Mouse (Mus musculus): ENCODE data around the gene Itga2b. TPM values are rescaled to one million over a fixed set of nuclear protein-coding genes. Genes with fewer than 3 reads are reported as not detected.

Itga2b gene
- polyA plus RNA-seq, 1 experiment from 2014 or later, result 5.4 TPM

GRCm38 (mm10) chr11:102434816-102435705 lies 34.9 kb downstream of the Itga2b start:
- Histone ChIP-seq H3K4me3 (replicated peaks; ENCODE audit: low read depth, low read length) (no peak overlapping the region), H3K9ac (replicated peaks; ENCODE audit: low read length) (no peak overlapping the region), H3K9me3 (ENCODE audit: control insufficient read depth, low read length) (no peaks in the 10 kb centered on the region), H3K4me2 (ENCODE audit: low read length) (no peak overlapping the region), H3K4me1 (ENCODE audit: control insufficient read depth, insufficient read depth, low read length) (peaks cover 18% of the 10 kb centered on the region), H3K36me3 (ENCODE audit: control insufficient read depth, insufficient read depth, low read length) (peaks cover 66% of the 10 kb centered on the region), H3K27ac (replicated peaks; ENCODE audit: low read depth, low read length) (no peak overlapping the region), H3K27me3 (ENCODE audit: control insufficient read depth, insufficient read depth, low read length) (no peaks in the 10 kb centered on the region)
- WGBS, result 96% methylated on average over 11 of the region's 11 CpGs
- no peak for DNase-seq
- ATAC-seq (ENCODE audit: low FRiP score, low TSS enrichment), result no peak

- ATAC-seq (ENCODE audit: low FRiP score, low TSS enrichment) (peak; percentile 24; the same call in 1 of the 2 replicates), DNase-seq (peak; percentile 96)
- H3K36me3 ChIP-seq (ENCODE audit: control insufficient read depth, insufficient read depth, low read length), result peaks cover 59% of the 10 kb centered on the region
- H3K27ac ChIP-seq (replicated peaks; ENCODE audit: low read depth, low read length), result no peak overlapping the region
- no peak overlapping the region; the same call in 1 of the 2 replicates for H3K9ac ChIP-seq (replicated peaks; ENCODE audit: low read length)
- no peak overlapping the region for H3K4me3 ChIP-seq (replicated peaks; ENCODE audit: low read depth, low read length)
- H3K4me2 ChIP-seq (ENCODE audit: low read length), result no peak overlapping the region
- H3K9me3 ChIP-seq (ENCODE audit: control insufficient read depth, low read length), result no peaks in the 10 kb centered on the region
- 6% methylated on average over 7 of the region's 7 CpGs for WGBS
- H3K4me1 ChIP-seq (ENCODE audit: control insufficient read depth, insufficient read depth, low read length), result peaks cover 22% of the 10 kb centered on the region
- H3K27me3 ChIP-seq (ENCODE audit: control insufficient read depth, insufficient read depth, low read length), result no peaks in the 10 kb centered on the region
Observed at GRCm38 (mm10) chr11:102434406-102434805, 35.5 kb downstream of the Itga2b start.

- Histone ChIP-seq H3K9me3 (ENCODE audit: control insufficient read depth, low read length) (no peaks in the 10 kb centered on the region), H3K36me3 (ENCODE audit: control insufficient read depth, insufficient read depth, low read length) (peaks cover 54% of the 10 kb centered on the region), H3K27me3 (ENCODE audit: control insufficient read depth, insufficient read depth, low read length) (no peaks in the 10 kb centered on the region), H3K4me2 (ENCODE audit: low read length) (no peak overlapping the region), H3K27ac (replicated peaks; ENCODE audit: low read depth, low read length) (no peak overlapping the region), H3K4me3 (replicated peaks; ENCODE audit: low read depth, low read length) (no peak overlapping the region), H3K9ac (replicated peaks; ENCODE audit: low read length) (no peak overlapping the region; the same call in 1 of the 2 replicates), H3K4me1 (ENCODE audit: control insufficient read depth, insufficient read depth, low read length) (peaks cover 22% of the 10 kb centered on the region)
- DNase-seq (no peak), ATAC-seq (ENCODE audit: low FRiP score, low TSS enrichment) (no peak)
- 91% methylated on average over 7 of the region's 7 CpGs for WGBS
Observed at GRCm38 (mm10) chr11:102433866-102434265, 36.1 kb downstream of the Itga2b start.

GRCm38 (mm10) chr11:102432896-102433295 lies 37.0 kb downstream of the Itga2b start:
- Histone ChIP-seq H3K9me3 (ENCODE audit: control insufficient read depth, low read length) (no peaks in the 10 kb centered on the region), H3K36me3 (ENCODE audit: control insufficient read depth, insufficient read depth, low read length) (peaks cover 44% of the 10 kb centered on the region), H3K27me3 (ENCODE audit: control insufficient read depth, insufficient read depth, low read length) (no peaks in the 10 kb centered on the region), H3K27ac (replicated peaks; ENCODE audit: low read depth, low read length) (no peak overlapping the region), H3K9ac (replicated peaks; ENCODE audit: low read length) (no peak overlapping the region), H3K4me3 (replicated peaks; ENCODE audit: low read depth, low read length) (no peak overlapping the region), H3K4me2 (ENCODE audit: low read length) (no peak overlapping the region), H3K4me1 (ENCODE audit: control insufficient read depth, insufficient read depth, low read length) (peaks cover 16% of the 10 kb centered on the region)
- ATAC-seq (ENCODE audit: low FRiP score, low TSS enrichment), result no peak
- DNase-seq, result no peak
- WGBS, result 92% methylated on average over 6 of the region's 6 CpGs

GRCm38 (mm10) chr11:102432115-102432843 lies 37.6 kb downstream of the Itga2b start:
- peaks cover 10% of the 10 kb centered on the region for H3K4me1 ChIP-seq (ENCODE audit: control insufficient read depth, insufficient read depth, low read length)
- no peaks in the 10 kb centered on the region for H3K9me3 ChIP-seq (ENCODE audit: control insufficient read depth, low read length)
- 69% methylated on average over 16 of the region's 16 CpGs for WGBS
- H3K27me3 ChIP-seq (ENCODE audit: control insufficient read depth, insufficient read depth, low read length), result no peaks in the 10 kb centered on the region
- H3K9ac ChIP-seq (replicated peaks; ENCODE audit: low read length), result no peak overlapping the region
- peaks cover 38% of the 10 kb centered on the region for H3K36me3 ChIP-seq (ENCODE audit: control insufficient read depth, insufficient read depth, low read length)
- H3K4me3 ChIP-seq (replicated peaks; ENCODE audit: low read depth, low read length), result no peak overlapping the region
- H3K4me2 ChIP-seq (ENCODE audit: low read length), result no peak overlapping the region
- H3K27ac ChIP-seq (replicated peaks; ENCODE audit: low read depth, low read length), result no peak overlapping the region
- ATAC-seq (ENCODE audit: low FRiP score, low TSS enrichment), result no peak
- no peak for DNase-seq

GRCm38 (mm10) chr11:102431728-102432114 lies 38.2 kb downstream of the Itga2b start:
- H3K27ac ChIP-seq (replicated peaks; ENCODE audit: low read depth, low read length), result no peak overlapping the region
- ATAC-seq (ENCODE audit: low FRiP score, low TSS enrichment) (no peak), DNase-seq (no peak)
- H3K27me3 ChIP-seq (ENCODE audit: control insufficient read depth, insufficient read depth, low read length), result no peaks in the 10 kb centered on the region
- H3K36me3 ChIP-seq (ENCODE audit: control insufficient read depth, insufficient read depth, low read length), result peaks cover 32% of the 10 kb centered on the region
- 87% methylated on average over 3 of the region's 3 CpGs for WGBS
- no peak overlapping the region for H3K4me3 ChIP-seq (replicated peaks; ENCODE audit: low read depth, low read length)
- peaks cover 7% of the 10 kb centered on the region; the same call in 1 of the 2 replicates for H3K4me1 ChIP-seq (ENCODE audit: control insufficient read depth, insufficient read depth, low read length)
- no peaks in the 10 kb centered on the region for H3K9me3 ChIP-seq (ENCODE audit: control insufficient read depth, low read length)
- no peak overlapping the region for H3K4me2 ChIP-seq (ENCODE audit: low read length)
- no peak overlapping the region for H3K9ac ChIP-seq (replicated peaks; ENCODE audit: low read length)

GRCm38 (mm10) chr11:102431018-102431645 lies 38.8 kb downstream of the Itga2b start:
- Histone ChIP-seq H3K27ac (replicated peaks; ENCODE audit: low read depth, low read length) (peak overlapping the region; percentile 63; the same call in 1 of the 2 replicates), H3K4me3 (replicated peaks; ENCODE audit: low read depth, low read length) (peak overlapping the region; percentile 41), H3K4me2 (ENCODE audit: low read length) (peak overlapping the region; percentile 93), H3K27me3 (ENCODE audit: control insufficient read depth, insufficient read depth, low read length) (no peaks in the 10 kb centered on the region), H3K9me3 (ENCODE audit: control insufficient read depth, low read length) (no peaks in the 10 kb centered on the region), H3K4me1 (ENCODE audit: control insufficient read depth, insufficient read depth, low read length) (peaks cover 7% of the 10 kb centered on the region; the same call in 1 of the 2 replicates), H3K9ac (replicated peaks; ENCODE audit: low read length) (peak overlapping the region; percentile 42), H3K36me3 (ENCODE audit: control insufficient read depth, insufficient read depth, low read length) (peaks cover 26% of the 10 kb centered on the region)
- ATAC-seq (ENCODE audit: low FRiP score, low TSS enrichment) (peak; percentile 44; the same call in 1 of the 2 replicates), DNase-seq (peak; percentile 93)
- 0% methylated on average over 7 of the region's 7 CpGs for WGBS
